ENCODE assay signal across 7 mouse cellular contexts in the genomic region with DNA sequence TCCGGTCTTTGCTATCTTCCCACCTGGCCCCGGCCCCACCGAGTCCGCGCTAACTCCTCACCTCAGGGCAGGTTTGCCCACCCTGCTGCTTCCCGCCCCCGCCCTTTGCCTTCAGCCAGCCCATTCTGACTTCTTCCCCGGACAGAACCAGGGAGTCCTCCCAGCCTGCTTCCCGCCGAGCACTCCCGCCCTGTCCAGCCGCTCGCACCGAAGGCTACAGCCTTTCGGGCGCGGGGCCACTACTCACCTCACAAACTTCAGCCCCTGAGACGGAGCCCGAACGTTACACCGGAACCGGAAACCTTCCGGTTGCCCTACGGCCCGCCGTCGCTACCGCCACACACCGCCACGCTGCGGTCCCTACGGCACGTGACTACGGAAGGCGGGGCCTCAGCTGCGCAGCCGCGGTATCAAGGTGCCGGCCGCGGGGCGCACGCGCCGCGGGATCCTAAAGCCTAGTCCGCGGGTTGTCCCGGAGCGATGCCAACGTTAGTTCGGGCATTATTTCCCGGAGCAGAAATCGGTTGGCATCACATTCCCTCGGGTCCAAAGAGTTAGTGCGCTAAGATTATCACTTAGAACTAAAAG. TPM values are rescaled to one million over a fixed set of nuclear protein-coding genes. Genes with fewer than 3 reads are reported as not detected.
A peak's percentile ranks its signal among the peaks of the same experiment; 100 is the strongest.
DNase-seq lines count a peak whose midpoint lies in the region; ATAC-seq lines count a peak whose summit lies in the region.

TSS of gene Prpf3 (minus strand) at position 384 of the 588 bp plus-strand sequence.

- peaks cover 32% of the 10 kb centered on the region for H3K36me3 ChIP-seq in embryonic facial prominence, embryonic 10.5 days (replicated peaks)
- peaks cover 32% of the 10 kb centered on the region for H3K36me3 ChIP-seq in limb, embryonic 10.5 days
- H3K36me3 ChIP-seq in midbrain, embryonic 13.5 days = peaks cover 26% of the 10 kb centered on the region

- no peaks in the 10 kb centered on the region for H3K27me3 ChIP-seq in embryonic facial prominence, embryonic 10.5 days (replicated peaks; ENCODE audit: low read depth, poor library complexity, severe bottlenecking)
- no peaks in the 10 kb centered on the region for H3K27me3 ChIP-seq in limb, embryonic 10.5 days (ENCODE audit: low read depth, poor library complexity, severe bottlenecking)
- H3K27me3 ChIP-seq in midbrain, embryonic 13.5 days = no peaks in the 10 kb centered on the region

- ATAC-seq in granulocyte monocyte progenitor cell, adult 5-6 weeks (replicated peaks; ENCODE audit: poor library complexity, severe bottlenecking) = peak; percentile 99
- peak; percentile 99 for ATAC-seq in midbrain, embryonic 13.5 days

- H3K9me3 ChIP-seq in embryonic facial prominence, embryonic 10.5 days = no peaks in the 10 kb centered on the region
- H3K9me3 ChIP-seq in limb, embryonic 10.5 days (replicated peaks) = no peaks in the 10 kb centered on the region
- H3K9me3 ChIP-seq in midbrain, embryonic 13.5 days = no peaks in the 10 kb centered on the region

- peak; percentile 98 for DNase-seq in adrenal gland, postnatal 10 days
- peak; percentile 95 for DNase-seq in embryonic facial prominence, embryonic 10.5 days (ENCODE audit: low spot score)
- DNase-seq in kidney, adult 11 months = peak; percentile 95
- peak; percentile 96 for DNase-seq in limb, embryonic 10.5 days (ENCODE audit: low spot score)
- DNase-seq in spleen, adult 12 weeks (ENCODE audit: low spot score) = peak; percentile 90

- H3K27ac ChIP-seq in embryonic facial prominence, embryonic 10.5 days (replicated peaks) = peak within 1 kb of the TSS; percentile 91
- H3K27ac ChIP-seq in limb, embryonic 10.5 days = peak within 1 kb of the TSS; percentile 93
- H3K27ac ChIP-seq in midbrain, embryonic 13.5 days = peak within 1 kb of the TSS; percentile 70

- H3K9ac ChIP-seq in midbrain, embryonic 13.5 days (replicated peaks) = peak within 1 kb of the TSS; percentile 81

- H3K4me2 ChIP-seq in midbrain, embryonic 13.5 days (replicated peaks) = peak within 1 kb of the TSS; percentile 87

- peaks cover 8% of the 10 kb centered on the region for H3K4me1 ChIP-seq in embryonic facial prominence, embryonic 10.5 days
- H3K4me1 ChIP-seq in limb, embryonic 10.5 days = peaks cover 8% of the 10 kb centered on the region
- H3K4me1 ChIP-seq in midbrain, embryonic 13.5 days (replicated peaks) = peaks cover 9% of the 10 kb centered on the region

- WGBS in embryonic facial prominence, embryonic 10.5 days = under 1% methylated on average over 56 of the region's 56 CpGs
- under 1% methylated on average over 56 of the region's 56 CpGs for WGBS in limb, embryonic 10.5 days
- under 1% methylated on average over 56 of the region's 56 CpGs for WGBS in midbrain, embryonic 13.5 days

- H3K4me3 ChIP-seq in embryonic facial prominence, embryonic 10.5 days = peak within 1 kb of the TSS; percentile 78
- peak within 1 kb of the TSS; percentile 95 for H3K4me3 ChIP-seq in limb, embryonic 10.5 days
- peak within 1 kb of the TSS; percentile 93 for H3K4me3 ChIP-seq in midbrain, embryonic 13.5 days (replicated peaks)

RNA-seq across cellular contexts. Expression of gene Prpf3, which starts in this region (rescaled TPM):
- total RNA-seq in adrenal gland, postnatal 10 days (2021) = 10 to 100 TPM; 25.1 to 26.7 TPM
- polyA plus RNA-seq in embryonic facial prominence, embryonic 10.5 days (2016; fragmentation: Nextera tagmentation; extraction: Ambion mirVana) = 74.5 and 75.6 TPM in 2 replicates
- total RNA-seq in granulocyte monocyte progenitor cell, adult 5-6 weeks (2014; fragmentation: Nextera tagmentation) = 49.6 and 60.8 TPM in 2 replicates
- total RNA-seq in granulocyte monocyte progenitor cell, adult 5-6 weeks (2017) = 35.9 and 45.7 TPM in 2 replicates
- 73.6 and 77.1 TPM in 2 replicates for polyA plus RNA-seq in limb, embryonic 10.5 days (2016; fragmentation: Nextera tagmentation; extraction: Ambion mirVana)
- polyA plus RNA-seq in midbrain, embryonic 13.5 days (2015; fragmentation: Nextera tagmentation; extraction: Ambion mirVana) = 39.5 and 48.0 TPM in 2 replicates

Comparison
In these comparisons a context has a peak if more than half of its experiments do, and no peak if none do; other contexts are left out.
1. Peak in every context shown above with its lines: DNase-seq, ATAC-seq, H3K4me3 ChIP-seq and H3K27ac ChIP-seq.